Mouse (Mus musculus): ENCODE results near the gene Lrp8. TPM values are rescaled to one million over a fixed set of nuclear protein-coding genes. Genes with fewer than 3 reads are reported as not detected.

Lrp8 gene
- polyA plus RNA-seq, 1 experiment from 2014 or later = 13.9 TPM

GRCm38 (mm10) chr4:107910020-107910419 lies 108.0 kb downstream of the Lrp8 start:
- no peak for DNase-seq (ENCODE audit: low spot score)
- Histone ChIP-seq H3K36me3 (peaks cover 77% of the 10 kb centered on the region), H3K9me3 (no peaks in the 10 kb centered on the region), H3K27ac (no peak overlapping the region), H3K4me1 (replicated peaks) (no peaks in the 10 kb centered on the region), H3K4me3 (no peak overlapping the region), H3K27me3 (ENCODE audit: insufficient read depth, poor library complexity, severe bottlenecking) (no peaks in the 10 kb centered on the region)
- 91% methylated on average over 4 of the region's 4 CpGs for WGBS

GRCm38 (mm10) chr4:107920336-107920735 lies 118.3 kb downstream of the Lrp8 start:
- Histone ChIP-seq H3K9me3 (no peaks in the 10 kb centered on the region), H3K36me3 (peaks cover 8% of the 10 kb centered on the region; the same call in 1 of the 2 replicates), H3K4me1 (replicated peaks) (peaks cover 23% of the 10 kb centered on the region), H3K27me3 (ENCODE audit: insufficient read depth, poor library complexity, severe bottlenecking) (no peaks in the 10 kb centered on the region), H3K27ac (no peak overlapping the region), H3K4me3 (no peak overlapping the region)
- DNase-seq (ENCODE audit: low spot score) = no peak
- 98% methylated on average over 2 of the region's 2 CpGs for WGBS

GRCm38 (mm10) chr4:107921152-107921695 lies 119.2 kb downstream of the Lrp8 start:
- no peaks in the 10 kb centered on the region for H3K9me3 ChIP-seq
- no peak overlapping the region for H3K4me3 ChIP-seq
- no peak overlapping the region for H3K27ac ChIP-seq
- 87% methylated on average over 8 of the region's 8 CpGs for WGBS
- no peak for DNase-seq (ENCODE audit: low spot score)
- peaks cover 23% of the 10 kb centered on the region for H3K4me1 ChIP-seq (replicated peaks)
- no peaks in the 10 kb centered on the region for H3K27me3 ChIP-seq (ENCODE audit: insufficient read depth, poor library complexity, severe bottlenecking)
- H3K36me3 ChIP-seq = peaks cover 8% of the 10 kb centered on the region; the same call in 1 of the 2 replicates

GRCm38 (mm10) chr4:107921952-107922351 lies 119.9 kb downstream of the Lrp8 start:
- Histone ChIP-seq H3K27me3 (ENCODE audit: insufficient read depth, poor library complexity, severe bottlenecking) (no peaks in the 10 kb centered on the region), H3K36me3 (peaks cover 8% of the 10 kb centered on the region; the same call in 1 of the 2 replicates), H3K27ac (no peak overlapping the region), H3K9me3 (no peaks in the 10 kb centered on the region), H3K4me3 (peak overlapping the region; percentile 93), H3K4me1 (replicated peaks) (peaks cover 23% of the 10 kb centered on the region)
- WGBS = 51% methylated on average over 4 of the region's 4 CpGs
- no peak for DNase-seq (ENCODE audit: low spot score)

- H3K9me3 ChIP-seq = no peaks in the 10 kb centered on the region
- 2% methylated on average over 38 of the region's 38 CpGs for WGBS
- peak within 1 kb of the TSS; percentile 92 for H3K27ac ChIP-seq
- peak within 1 kb of the TSS; percentile 93 for H3K4me3 ChIP-seq
- DNase-seq (ENCODE audit: low spot score) = peak; percentile 97
- H3K27me3 ChIP-seq (ENCODE audit: insufficient read depth, poor library complexity, severe bottlenecking) = no peaks in the 10 kb centered on the region
- H3K36me3 ChIP-seq = peaks cover 8% of the 10 kb centered on the region; the same call in 1 of the 2 replicates
- H3K4me1 ChIP-seq (replicated peaks) = peaks cover 23% of the 10 kb centered on the region
Observed at GRCm38 (mm10) chr4:107923145-107923802, 121.2 kb downstream of the Lrp8 start, which contains the start of gene Cpt2. TSS of gene Cpt2 (minus strand) at chr4:107923610.

- no peak for DNase-seq (ENCODE audit: low spot score)
- peaks cover 8% of the 10 kb centered on the region; the same call in 1 of the 2 replicates for H3K36me3 ChIP-seq
- peaks cover 23% of the 10 kb centered on the region for H3K4me1 ChIP-seq (replicated peaks)
- WGBS = 52% methylated on average over 7 of the region's 7 CpGs
- no peaks in the 10 kb centered on the region for H3K27me3 ChIP-seq (ENCODE audit: insufficient read depth, poor library complexity, severe bottlenecking)
- peak overlapping the region; percentile 92 for H3K27ac ChIP-seq
- peak overlapping the region; percentile 93 for H3K4me3 ChIP-seq
- no peaks in the 10 kb centered on the region for H3K9me3 ChIP-seq
Observed at GRCm38 (mm10) chr4:107923803-107924194, 121.7 kb downstream of the Lrp8 start.

Other genes with a start within 250 kb of the Lrp8 start
- gene Dmrtb1, start 118.0 kb upstream of the Lrp8 start, polyA plus RNA-seq (2016; fragmentation: Nextera tagmentation; extraction: Ambion mirVana) = 8.2 and 23.2 TPM in 2 replicates
- gene Magoh, start 77.5 kb downstream of the Lrp8 start, polyA plus RNA-seq (2016; fragmentation: Nextera tagmentation; extraction: Ambion mirVana) = 225 and 238 TPM in 2 replicates
- gene 0610037L13Rik, start 87.6 kb downstream of the Lrp8 start, polyA plus RNA-seq (2016; fragmentation: Nextera tagmentation; extraction: Ambion mirVana) = 111 and 113 TPM in 2 replicates
- 38.7 and 39.7 TPM in 2 replicates for gene Cpt2, start 121.3 kb downstream of the Lrp8 start, polyA plus RNA-seq (2016; fragmentation: Nextera tagmentation; extraction: Ambion mirVana)
- gene Slc1a7, start 166.1 kb downstream of the Lrp8 start, polyA plus RNA-seq (2016; fragmentation: Nextera tagmentation; extraction: Ambion mirVana) = not detected in 2 replicates